Mouse (Mus musculus) heart, embryonic 11.5 days (tissue): ENCODE data around the gene Pgls. TPM values are rescaled to one million over a fixed set of nuclear protein-coding genes. Genes with fewer than 3 reads are reported as not detected.
A peak's percentile ranks its signal among the peaks of the same experiment; 100 is the strongest.

Source experiments
- ATAC-seq: fragments of 200-750 bp; cut with Nextera tagmentation; replicated peaks from 2 replicates; pipeline ENCODE4 v1.8.0; 2017; ENCODE audit warnings: moderate library complexity; ENCODE audit not compliant: insufficient number of reproducible peaks, low FRiP score, low TSS enrichment
- H3K27ac ChIP-seq: fragments of 300-500 bp; sonication (generic); 2 replicates; pipeline ENCODE4 v1.5.1; 2014; ENCODE audit warnings: mild to moderate bottlenecking, low read depth, low read length
- H3K27me3 ChIP-seq: fragments of 300-500 bp; sonication (generic); 2 replicates; pipeline ENCODE4 v1.6.1; 2014; ENCODE audit warnings: mild to moderate bottlenecking, low read length, mixed read lengths; ENCODE audit not compliant: control insufficient read depth, insufficient read depth
- H3K36me3 ChIP-seq: fragments of 300-500 bp; sonication (generic); 2 replicates; pipeline ENCODE4 v1.6.1; 2014; ENCODE audit warnings: mild to moderate bottlenecking, low read length, moderate library complexity, mixed read lengths; ENCODE audit not compliant: control insufficient read depth, insufficient read depth
- H3K4me1 ChIP-seq: fragments of 300-500 bp; sonication (generic); 2 replicates; pipeline ENCODE4 v1.6.1; 2014; ENCODE audit warnings: low read length; ENCODE audit not compliant: control insufficient read depth, insufficient read depth
- H3K4me2 ChIP-seq: fragments of 300-500 bp; sonication (generic); 2 replicates; pipeline ENCODE4 v1.6.1; 2014; ENCODE audit warnings: mild to moderate bottlenecking, moderate library complexity
- H3K4me3 ChIP-seq: fragments of 300-500 bp; sonication (generic); 2 replicates; pipeline ENCODE4 v1.5.1; 2014; ENCODE audit warnings: low read depth, low read length
- H3K9ac ChIP-seq: fragments of 300-500 bp; sonication (generic); 2 replicates; pipeline ENCODE4 v1.6.1; 2014; ENCODE audit warnings: mild to moderate bottlenecking, low read depth, low read length, moderate library complexity
- H3K9me3 ChIP-seq: fragments of 300-500 bp; sonication (generic); replicated peaks from 2 replicates; pipeline ENCODE4 v1.6.1; 2016; ENCODE audit warnings: low read length; ENCODE audit not compliant: control insufficient read depth
- WGBS: fragments of 180-500 bp; shearing (Covaris S2); extraction: QIAGEN DNeasy Blood & Tissue Kit; methylation state at CpG from one replicate; pipeline ENCODE4 v1.1.7; 2014; ENCODE audit not compliant: insufficient replicate concordance; 5-methylcytosine and 5-hydroxymethylcytosine counted together
- polyA plus RNA-seq: library from polyadenylated mRNA; unstranded; fragments of >200 nt; fragmentation: Nextera tagmentation; extraction: Ambion mirVana; gene quantifications from 2 replicates; pipeline ENCODE4 v1.2.1, GENCODE M21; 2014

Pgls gene
- polyA plus RNA-seq, 1 experiment from 2014 or later = 194 TPM

DNA sequence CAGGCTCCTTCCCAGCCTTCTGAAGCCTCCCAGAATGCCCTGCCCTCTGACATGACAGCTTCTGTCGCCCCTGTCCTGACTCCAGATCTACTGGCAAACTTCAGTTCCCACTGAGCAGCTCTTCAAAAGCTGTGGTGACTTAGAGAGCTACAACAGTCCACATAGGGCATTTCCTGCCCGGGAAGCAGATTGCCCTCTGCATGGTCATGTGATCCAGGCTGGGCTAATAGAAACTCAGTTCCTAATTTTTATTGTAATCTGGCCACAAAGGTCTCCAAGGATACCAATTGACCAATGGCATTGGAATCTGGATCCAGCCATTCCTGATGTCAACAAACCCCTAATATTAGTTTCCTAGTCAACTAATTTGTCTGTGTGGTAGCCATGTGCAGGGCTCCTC is 39.9 kb downstream of the Pgls start:
- Histone ChIP-seq H3K9ac (no peak overlapping the region), H3K27me3 (peaks cover 59% of the 10 kb centered on the region), H3K27ac (no peak overlapping the region), H3K4me1 (peaks cover 18% of the 10 kb centered on the region), H3K4me2 (no peak overlapping the region), H3K36me3 (no peaks in the 10 kb centered on the region), H3K4me3 (no peak overlapping the region), H3K9me3 (peaks cover 11% of the 10 kb centered on the region)
- no peak for ATAC-seq
- WGBS = 52% methylated on average over 2 of the region's 2 CpGs

DNA sequence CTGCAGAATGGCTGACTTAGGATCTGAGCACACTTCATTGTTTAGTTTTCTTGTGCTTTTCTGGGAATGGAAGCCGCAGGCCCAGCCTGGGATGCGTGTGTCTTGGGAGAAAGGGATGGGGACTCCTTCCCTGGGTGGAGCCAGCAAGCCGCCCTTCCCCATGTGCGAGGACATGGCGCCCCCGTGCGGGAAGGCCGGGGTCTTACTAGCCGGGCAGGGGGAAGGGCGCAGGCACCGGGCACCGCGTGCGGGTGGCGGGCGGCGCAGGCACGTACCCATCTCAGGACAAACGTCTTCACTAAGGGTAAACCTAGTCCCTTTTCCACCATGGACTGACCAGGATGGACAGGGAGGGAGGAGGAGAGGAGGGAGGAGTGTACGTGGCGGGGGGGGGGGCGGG is 41.2 kb downstream of the Pgls start:
- Histone ChIP-seq H3K4me1 (peaks cover 21% of the 10 kb centered on the region), H3K27me3 (peaks cover 59% of the 10 kb centered on the region), H3K9me3 (peaks cover 11% of the 10 kb centered on the region), H3K4me2 (no peak overlapping the region; the same call in 1 of the 2 replicates), H3K27ac (no peak overlapping the region), H3K4me3 (no peak overlapping the region), H3K9ac (no peak overlapping the region), H3K36me3 (no peaks in the 10 kb centered on the region)
- no peak for ATAC-seq
- 9% methylated on average over 18 of the region's 22 CpGs for WGBS

- 2% methylated on average over 26 of the region's 26 CpGs for WGBS
- H3K36me3 ChIP-seq = no peaks in the 10 kb centered on the region
- H3K27ac ChIP-seq = no peak overlapping the region
- ATAC-seq = no peak
- peaks cover 15% of the 10 kb centered on the region for H3K4me1 ChIP-seq
- H3K9me3 ChIP-seq = peaks cover 11% of the 10 kb centered on the region
- H3K4me2 ChIP-seq = peak overlapping the region; percentile 53
- peak overlapping the region; percentile 19; the same call in 1 of the 2 replicates for H3K4me3 ChIP-seq
- H3K27me3 ChIP-seq = peaks cover 59% of the 10 kb centered on the region
- H3K9ac ChIP-seq = no peak overlapping the region
Observed at GRCm38 (mm10) chr8:71633981-71634667, 42.1 kb downstream of the Pgls start.

GRCm38 (mm10) chr8:71637149-71638095 is 45.4 kb downstream of the Pgls start:
- Histone ChIP-seq H3K36me3 (no peaks in the 10 kb centered on the region), H3K27ac (no peak overlapping the region), H3K9me3 (peaks cover 9% of the 10 kb centered on the region), H3K4me2 (no peak overlapping the region), H3K4me3 (no peak overlapping the region), H3K4me1 (peaks cover 8% of the 10 kb centered on the region), H3K27me3 (peaks cover 40% of the 10 kb centered on the region), H3K9ac (no peak overlapping the region)
- WGBS = 45% methylated on average over 8 of the region's 8 CpGs
- ATAC-seq = no peak

- ATAC-seq = no peak
- WGBS = 71% methylated on average over 6 of the region's 6 CpGs
- Histone ChIP-seq H3K27me3 (peaks cover 32% of the 10 kb centered on the region), H3K9me3 (no peaks in the 10 kb centered on the region), H3K27ac (no peak overlapping the region), H3K9ac (no peak overlapping the region), H3K4me1 (peaks cover 8% of the 10 kb centered on the region), H3K4me3 (no peak overlapping the region), H3K4me2 (no peak overlapping the region), H3K36me3 (no peaks in the 10 kb centered on the region)
Observed at GRCm38 (mm10) chr8:71638321-71638720, 46.3 kb downstream of the Pgls start.

- Histone ChIP-seq H3K27me3 (peaks cover 23% of the 10 kb centered on the region), H3K36me3 (no peaks in the 10 kb centered on the region), H3K4me3 (no peak overlapping the region), H3K4me2 (no peak overlapping the region), H3K9ac (no peak overlapping the region), H3K27ac (no peak overlapping the region), H3K4me1 (peaks cover 5% of the 10 kb centered on the region), H3K9me3 (no peaks in the 10 kb centered on the region)
- no peak for ATAC-seq
- 72% methylated on average over 4 of the region's 4 CpGs for WGBS
Observed at GRCm38 (mm10) chr8:71639318-71639717, 47.3 kb downstream of the Pgls start.

DNA sequence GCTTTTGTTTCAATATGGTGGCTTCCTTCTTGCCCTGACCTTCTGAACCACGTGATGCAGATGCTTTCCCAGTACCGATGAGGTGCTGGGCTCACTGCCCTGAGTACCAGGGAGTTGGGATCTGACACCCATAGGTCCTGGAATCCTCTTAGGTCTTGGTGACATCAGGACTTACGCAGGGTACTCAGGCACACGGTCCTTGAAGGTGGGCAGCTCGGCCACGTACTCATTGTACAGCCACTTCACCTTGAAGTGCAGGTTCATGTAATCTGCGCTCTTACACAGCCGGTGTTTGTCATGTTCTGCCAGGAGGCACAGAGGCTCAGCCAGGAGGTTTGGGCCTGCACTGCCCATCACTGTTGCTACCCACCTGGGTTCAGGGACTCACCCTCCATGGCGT is 53.5 kb downstream of the Pgls start:
- H3K9ac ChIP-seq = no peak overlapping the region
- H3K9me3 ChIP-seq = no peaks in the 10 kb centered on the region
- no peak overlapping the region for H3K27ac ChIP-seq
- no peak overlapping the region for H3K4me3 ChIP-seq
- H3K27me3 ChIP-seq = peaks cover 11% of the 10 kb centered on the region
- WGBS = 66% methylated on average over 9 of the region's 9 CpGs
- no peaks in the 10 kb centered on the region for H3K36me3 ChIP-seq
- no peak overlapping the region for H3K4me2 ChIP-seq
- H3K4me1 ChIP-seq = no peaks in the 10 kb centered on the region
- no peak for ATAC-seq
